Comparison of ENCODE assay signal across 22 mouse cellular contexts in genomic region chr11:78770436-78770835, GRCm38 (mm10). TPM values are rescaled to one million over a fixed set of nuclear protein-coding genes. Genes with fewer than 3 reads are reported as not detected.
DNase-seq lines count a peak whose midpoint lies in the region; ATAC-seq and TF ChIP-seq lines count a peak whose summit lies in the region.
"Had no signal": no experiment of that assay in that cellular context is flagged by ENCODE, and none has a peak within 500 bp of the region (broad histone marks: within the 10 kb centered on the region; RNA-seq: fewer than 3 reads in every experiment).

No protein-coding gene starts in this region.

- no peaks in the 10 kb centered on the region for H3K27me3 ChIP-seq in megakaryocyte, embryonic 14.5 days (replicated peaks)
- H3K27me3 ChIP-seq in midbrain, embryonic 11.5 days (ENCODE audit: control insufficient read depth, insufficient read depth, low read length), result no peaks in the 10 kb centered on the region
- H3K27me3 ChIP-seq in midbrain, embryonic 10.5 days (ENCODE audit: low read depth, poor library complexity, severe bottlenecking), result no peaks in the 10 kb centered on the region
- H3K27me3 ChIP-seq in MEL (ENCODE audit: control insufficient read depth in 1 of 2, insufficient read depth in 2 of 2, low read length in 2 of 2), result no peaks in the 10 kb centered on the region
- H3K27me3 ChIP-seq: CH12.LX, Patski had no signal

- H3K27ac ChIP-seq in midbrain, embryonic 11.5 days (ENCODE audit: low read depth, low read length), result no peak overlapping the region
- H3K27ac ChIP-seq in midbrain, embryonic 10.5 days (replicated peaks), result no peak overlapping the region
- H3K27ac ChIP-seq in MEL (ENCODE audit: control insufficient read depth, low read depth, low read length), result peak overlapping the region; percentile 94; the same call in 1 of the 2 replicates

- no peak for TF ChIP-seq CTCF in MEL (IDR thresholded peaks at IDR 0.05 in 2 of 3, conservative IDR thresholded peaks at IDR 0.05 in 1 of 3; ENCODE audit: control insufficient read depth in 1 of 3, insufficient read depth in 1 of 3, low read depth in 2 of 3, low read length in 3 of 3, poor library complexity in 1 of 3, severe bottlenecking in 1 of 3)

- H3K9ac ChIP-seq in midbrain, embryonic 11.5 days (ENCODE audit: low read length), result no peak overlapping the region
- no peak overlapping the region for H3K9ac ChIP-seq in MEL (ENCODE audit: control insufficient read depth, low read depth, low read length, poor library complexity, severe bottlenecking)

- ATAC-seq in megakaryocyte, adult 5-6 weeks (ENCODE audit: poor library complexity, severe bottlenecking), result no peak
- no peak for ATAC-seq in midbrain, embryonic 11.5 days (ENCODE audit: low FRiP score)
- ATAC-seq in erythroid progenitor cell, adult 5-6 weeks (replicated peaks; ENCODE audit: low FRiP score, poor library complexity, severe bottlenecking), result no peak
- ATAC-seq: activated CD4-positive, CD25-positive, alpha-beta regulatory T cell, adult 4 months; CD4-positive, CD25-positive, alpha-beta regulatory T cell, adult 4 months; Patski had no signal

- peak; percentile 24 to 60; a peak in 3 of 4 replicates for TF ChIP-seq EP300 in MEL (IDR thresholded peaks at IDR 0.05; ENCODE audit: low read depth in 1 of 2, low read length in 2 of 2)

- TF ChIP-seq RAD21 in MEL (IDR thresholded peaks at IDR 0.05; ENCODE audit: low read depth, low read length), result no peak

- no peak overlapping the region for H3K4me2 ChIP-seq in midbrain, embryonic 11.5 days

- H3K9me3 ChIP-seq in megakaryocyte, embryonic 14.5 days, result no peaks in the 10 kb centered on the region
- no peaks in the 10 kb centered on the region for H3K9me3 ChIP-seq in midbrain, embryonic 11.5 days (ENCODE audit: control insufficient read depth, low read length)
- H3K9me3 ChIP-seq in midbrain, embryonic 10.5 days (replicated peaks), result no peaks in the 10 kb centered on the region
- H3K9me3 ChIP-seq in MEL (replicated peaks; ENCODE audit: insufficient read depth, low read length), result no peaks in the 10 kb centered on the region
- H3K9me3 ChIP-seq: G1E had no signal

- H3K79me2 ChIP-seq in MEL (ENCODE audit: control insufficient read depth, insufficient read depth, low read length, poor library complexity), result no peaks in the 10 kb centered on the region; the same call in 1 of the 2 replicates

- peak; percentile 39 for DNase-seq in midbrain, embryonic 11.5 days (ENCODE audit: low spot score, missing footprints)
- no peak for DNase-seq in midbrain, embryonic 10.5 days (ENCODE audit: low spot score)
- DNase-seq in MEL (ENCODE audit: low read depth, low spot score), result peak; percentile 61
- DNase-seq: adrenal gland, adult 2 months; adrenal gland, adult 8-10 months; adrenal gland, postnatal 10 days; adrenal gland, postnatal 14 days; adrenal gland, postnatal 25 days; adrenal gland, postnatal 36 days; B cell, adult 2 months; cerebellum, adult 11 months; cerebellum, adult 11-12 months; cerebellum, adult 18-20 months; cerebellum, adult 2 months had no signal

- TF ChIP-seq POLR2A in MEL (IDR thresholded peaks at IDR 0.05; ENCODE audit: control insufficient read depth in 1 of 2, insufficient read depth in 1 of 2, low read depth in 1 of 2, low read length in 2 of 2, poor library complexity in 1 of 2), result no peak

- peaks cover 82% of the 10 kb centered on the region for H3K4me1 ChIP-seq in megakaryocyte, embryonic 14.5 days
- peaks cover 7% of the 10 kb centered on the region; the same call in 1 of the 2 replicates for H3K4me1 ChIP-seq in midbrain, embryonic 11.5 days (ENCODE audit: control insufficient read depth, insufficient read depth, low read length)
- peaks cover 9% of the 10 kb centered on the region for H3K4me1 ChIP-seq in midbrain, embryonic 10.5 days
- peaks cover 40 to 45% of the 10 kb centered on the region in 2 experiments for H3K4me1 ChIP-seq in MEL (ENCODE audit: control insufficient read depth in 1 of 2, insufficient read depth in 2 of 2, low read length in 2 of 2)

- WGBS in midbrain, embryonic 11.5 days, result 89% methylated on average over 6 of the region's 6 CpGs
- 89% methylated on average over 6 of the region's 6 CpGs for WGBS in midbrain, embryonic 10.5 days

- H3K4me3 ChIP-seq in megakaryocyte, embryonic 14.5 days (replicated peaks), result peak overlapping the region; percentile 5
- no peak overlapping the region for H3K4me3 ChIP-seq in midbrain, embryonic 11.5 days (ENCODE audit: low read depth, low read length)
- H3K4me3 ChIP-seq in midbrain, embryonic 10.5 days, result no peak overlapping the region
- H3K4me3 ChIP-seq in MEL (ENCODE audit: control insufficient read depth in 1 of 2, insufficient read depth in 1 of 2, low read depth in 2 of 2, low read length in 2 of 2), result no peak overlapping the region

- H3K36me3 ChIP-seq in megakaryocyte, embryonic 14.5 days (replicated peaks; ENCODE audit: low read length), result no peaks in the 10 kb centered on the region
- no peaks in the 10 kb centered on the region for H3K36me3 ChIP-seq in midbrain, embryonic 11.5 days (ENCODE audit: control insufficient read depth, insufficient read depth, low read length)
- no peaks in the 10 kb centered on the region for H3K36me3 ChIP-seq in midbrain, embryonic 10.5 days
- peaks cover 0 to 34% of the 10 kb centered on the region in 2 experiments; a peak in 2 of 4 replicates for H3K36me3 ChIP-seq in MEL (ENCODE audit: control insufficient read depth in 1 of 2, insufficient read depth in 2 of 2, low read length in 2 of 2)
- H3K36me3 ChIP-seq: G1E had no signal

TF ChIP-seq in MEL, 35 proteins besides CTCF, POLR2A, EP300 and RAD21:
- TF ChIP-seq ETS1 (IDR thresholded peaks at IDR 0.05; ENCODE audit: low read depth, low read length) (0 out of 2 replicates have a peak, but pooled peaks have one; percentile 17), MXI1 (IDR thresholded peaks at IDR 0.05; ENCODE audit: low read depth, low read length) (no peak), GATA1 (IDR thresholded peaks at IDR 0.05; ENCODE audit: low read depth, low read length) (peak; percentile 26; the same call in 1 of the 2 replicates), SIN3A (IDR thresholded peaks at IDR 0.05; ENCODE audit: low read length) (0 out of 2 replicates have a peak, but pooled peaks have one; percentile 11), TAL1 (IDR thresholded peaks at IDR 0.05; ENCODE audit: low read length) (peak; percentile 56), MAFK (IDR thresholded peaks at IDR 0.05; ENCODE audit: borderline replicate concordance, low read depth, low read length) (no peak), ZNF384 (IDR thresholded peaks at IDR 0.05; ENCODE audit: low read depth, low read length) (no peak), USF2 (IDR thresholded peaks at IDR 0.05; ENCODE audit: borderline replicate concordance in 1 of 2, insufficient read depth in 1 of 2, low read depth in 1 of 2, low read length in 2 of 2) (no peak), CHD1 (IDR thresholded peaks at IDR 0.05; ENCODE audit: low read depth, low read length) (no peak), USF1 (IDR thresholded peaks at IDR 0.05; ENCODE audit: low read depth, low read length) (no peak), E2F4 (IDR thresholded peaks at IDR 0.05; ENCODE audit: borderline replicate concordance, low read depth, low read length) (no peak), TCF12 (IDR thresholded peaks at IDR 0.05; ENCODE audit: low read depth, low read length) (peak; percentile 30; the same call in 1 of the 2 replicates), MAZ (IDR thresholded peaks at IDR 0.05; ENCODE audit: low read depth, low read length) (no peak), MYB (IDR thresholded peaks at IDR 0.05; ENCODE audit: low read depth, low read length) (no peak), KAT2A (conservative IDR thresholded peaks at IDR 0.05; ENCODE audit: low read depth, low read length) (no peak), SMC3 (IDR thresholded peaks at IDR 0.05; ENCODE audit: low read depth, low read length) (no peak), RCOR1 (IDR thresholded peaks at IDR 0.05; ENCODE audit: low read depth, low read length) (peak; percentile 48), NRF1 (IDR thresholded peaks at IDR 0.05; ENCODE audit: insufficient read depth, low read depth, low read length, poor library complexity, severe bottlenecking) (0 out of 2 replicates have a peak, but pooled peaks have one; percentile 33), ELF1 (IDR thresholded peaks at IDR 0.05; ENCODE audit: low read depth, low read length) (no peak), HCFC1 (IDR thresholded peaks at IDR 0.05; ENCODE audit: low read depth, low read length) (no peak)
TF ChIP-seq in MEL: peak in this region for 7.

RNA-seq across cellular contexts. Expression of gene Ccnq, which starts 18.9 kb away (rescaled TPM):
- 17.5 and 51.3 TPM in 2 replicates for polyA plus RNA-seq in megakaryocyte, embryonic 14.5 days (2012; ENCODE audit: insufficient read depth, low replicate concordance)
- 21.3 and 25.6 TPM in 2 replicates for total RNA-seq in megakaryocyte, adult 5-6 weeks (2015)
- total RNA-seq in megakaryocyte, adult 5-6 weeks (2017), result 15.1 and 22.5 TPM in 2 replicates
- polyA plus RNA-seq in midbrain, embryonic 11.5 days (2014; fragmentation: Nextera tagmentation; extraction: Ambion mirVana), result 42.1 and 42.2 TPM in 2 replicates
- polyA plus RNA-seq in midbrain, embryonic 10.5 days (2016; fragmentation: Nextera tagmentation; extraction: Ambion mirVana), result 39.5 and 40.5 TPM in 2 replicates
- 74.1 and 77.5 TPM in 2 replicates for total RNA-seq in MEL (2012; rRNA removed)
- 10 to 100 TPM in 1 of 2 experiments, not detected in 1; 80.5 TPM for polyA plus RNA-seq in MEL (2012; ENCODE audit: insufficient read depth in 1 of 2, insufficient read length in 2 of 2, low read depth in 1 of 2, low replicate concordance in 2 of 2, missing spikeins in 1 of 2)
- 5.4 TPM in 1 of 2 replicates, not detected in the other for total RNA-seq in erythroid progenitor cell, adult 5-6 weeks (2015; ENCODE audit: low replicate concordance)
- 0.38 and 4.6 TPM in 2 replicates for total RNA-seq in erythroid progenitor cell, adult 5-6 weeks (2017; ENCODE audit: low replicate concordance)

RNA-seq across cellular contexts. Expression of gene Lyrm9, which starts 55.9 kb away (rescaled TPM):
- 62.0 and 120 TPM in 2 replicates for polyA plus RNA-seq in megakaryocyte, embryonic 14.5 days (2012; ENCODE audit: insufficient read depth, low replicate concordance)
- 1.4 and 6.4 TPM in 2 replicates for total RNA-seq in megakaryocyte, adult 5-6 weeks (2015)
- 29.1 and 31.6 TPM in 2 replicates for total RNA-seq in megakaryocyte, adult 5-6 weeks (2017)
- 15.4 and 15.9 TPM in 2 replicates for polyA plus RNA-seq in midbrain, embryonic 11.5 days (2014; fragmentation: Nextera tagmentation; extraction: Ambion mirVana)
- polyA plus RNA-seq in midbrain, embryonic 10.5 days (2016; fragmentation: Nextera tagmentation; extraction: Ambion mirVana), result 20.7 and 21.8 TPM in 2 replicates
- 31.6 and 37.5 TPM in 2 replicates for total RNA-seq in MEL (2012; rRNA removed)
- 10 to 100 TPM in 1 of 2 experiments, not detected in 1; 48.6 TPM for polyA plus RNA-seq in MEL (2012; ENCODE audit: insufficient read depth in 1 of 2, insufficient read length in 2 of 2, low read depth in 1 of 2, low replicate concordance in 2 of 2, missing spikeins in 1 of 2)
- total RNA-seq in erythroid progenitor cell, adult 5-6 weeks (2015; ENCODE audit: low replicate concordance), result 2.5 and 4.6 TPM in 2 replicates
- 2.8 and 4.2 TPM in 2 replicates for total RNA-seq in erythroid progenitor cell, adult 5-6 weeks (2017; ENCODE audit: low replicate concordance)
